Mouse (Mus musculus): Measurements from ENCODE around the gene 1700023F06Rik. TPM values are rescaled to one million over a fixed set of nuclear protein-coding genes. Genes with fewer than 3 reads are reported as not detected.
A peak's percentile ranks its signal among the peaks of the same experiment; 100 is the strongest.

The 1700023F06Rik gene
- polyA plus RNA-seq, 1 experiment from 2014 or later: not detected

GRCm38 (mm10) chr11:103181349-103181748 lies 27.0 kb downstream of the 1700023F06Rik start:
- H3K9ac ChIP-seq: no peak overlapping the region

DNA sequence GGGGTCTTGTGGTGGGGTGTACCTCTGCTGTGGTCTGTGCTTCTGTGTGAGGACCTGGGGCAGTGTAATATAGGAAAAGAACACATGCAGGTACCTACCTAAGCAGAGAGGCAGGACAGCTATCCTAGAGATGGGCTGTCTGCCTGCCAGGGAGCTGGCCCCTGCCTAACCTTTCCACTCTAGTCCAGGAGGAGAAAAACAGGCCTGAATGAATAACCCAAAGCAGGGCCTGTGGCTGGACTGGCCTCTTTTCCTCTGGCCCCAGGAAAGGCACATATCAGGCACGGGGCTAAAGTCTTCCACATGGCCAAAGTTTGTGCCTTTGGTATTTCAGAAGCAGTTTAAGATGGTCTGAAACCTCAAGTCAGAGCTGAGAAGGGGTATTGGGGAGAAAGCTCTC lies 27.9 kb downstream of the 1700023F06Rik start:
- WGBS: 65% methylated on average over 1 of the region's 1 CpGs
- no peak for ATAC-seq (ENCODE audit: extremely low read depth, insufficient number of reproducible peaks, low FRiP score, low TSS enrichment)
- no peak overlapping the region for H3K27ac ChIP-seq (replicated peaks)
- no peak overlapping the region for H3K4me3 ChIP-seq
- peaks cover 36% of the 10 kb centered on the region; the same call in 1 of the 2 replicates for H3K27me3 ChIP-seq (replicated peaks)
- H3K4me2 ChIP-seq: no peak overlapping the region
- no peaks in the 10 kb centered on the region for H3K9me3 ChIP-seq
- H3K4me1 ChIP-seq: peaks cover 27% of the 10 kb centered on the region
- H3K36me3 ChIP-seq: no peaks in the 10 kb centered on the region
- H3K9ac ChIP-seq: no peak overlapping the region

More at GRCm38 (mm10) chr11:103181349-103181748, 27.0 kb downstream of the 1700023F06Rik start:
- peaks cover 20% of the 10 kb centered on the region for H3K4me1 ChIP-seq
- H3K27ac ChIP-seq (replicated peaks): no peak overlapping the region
- H3K9me3 ChIP-seq: no peaks in the 10 kb centered on the region
- peaks cover 39% of the 10 kb centered on the region; the same call in 1 of the 2 replicates for H3K27me3 ChIP-seq (replicated peaks)
- no peaks in the 10 kb centered on the region for H3K36me3 ChIP-seq
- no peak overlapping the region for H3K4me2 ChIP-seq
- no peak overlapping the region for H3K4me3 ChIP-seq
- ATAC-seq (ENCODE audit: extremely low read depth, insufficient number of reproducible peaks, low FRiP score, low TSS enrichment): no peak
- WGBS: 78% methylated on average over 9 of the region's 9 CpGs

DNA sequence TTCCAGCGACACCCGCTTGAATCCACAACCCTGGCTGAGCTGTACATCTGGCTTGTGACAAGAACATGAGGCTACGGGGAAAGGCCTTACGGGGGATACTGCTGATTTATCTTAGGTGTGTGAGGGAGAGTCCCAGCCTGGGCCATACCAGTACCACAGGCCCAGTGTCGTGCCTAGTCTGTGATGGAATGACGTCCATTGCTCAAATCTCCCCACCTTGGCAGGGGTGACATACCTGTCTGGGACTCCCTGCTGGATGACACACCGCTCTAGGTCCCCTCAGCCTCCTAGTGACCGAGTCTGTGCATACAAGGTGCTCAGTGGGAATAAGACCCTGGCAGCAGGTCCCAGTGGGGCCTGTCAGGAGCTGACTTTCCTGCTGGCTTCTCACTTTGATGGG lies 29.6 kb downstream of the 1700023F06Rik start:
- Histone ChIP-seq H3K4me2 (no peak overlapping the region), H3K9ac (no peak overlapping the region), H3K9me3 (no peaks in the 10 kb centered on the region), H3K27me3 (replicated peaks) (peaks cover 31% of the 10 kb centered on the region), H3K27ac (replicated peaks) (no peak overlapping the region), H3K36me3 (no peaks in the 10 kb centered on the region), H3K4me3 (no peak overlapping the region), H3K4me1 (peaks cover 34% of the 10 kb centered on the region)
- 87% methylated on average over 8 of the region's 8 CpGs for WGBS
- ATAC-seq (ENCODE audit: extremely low read depth, insufficient number of reproducible peaks, low FRiP score, low TSS enrichment): no peak

DNA sequence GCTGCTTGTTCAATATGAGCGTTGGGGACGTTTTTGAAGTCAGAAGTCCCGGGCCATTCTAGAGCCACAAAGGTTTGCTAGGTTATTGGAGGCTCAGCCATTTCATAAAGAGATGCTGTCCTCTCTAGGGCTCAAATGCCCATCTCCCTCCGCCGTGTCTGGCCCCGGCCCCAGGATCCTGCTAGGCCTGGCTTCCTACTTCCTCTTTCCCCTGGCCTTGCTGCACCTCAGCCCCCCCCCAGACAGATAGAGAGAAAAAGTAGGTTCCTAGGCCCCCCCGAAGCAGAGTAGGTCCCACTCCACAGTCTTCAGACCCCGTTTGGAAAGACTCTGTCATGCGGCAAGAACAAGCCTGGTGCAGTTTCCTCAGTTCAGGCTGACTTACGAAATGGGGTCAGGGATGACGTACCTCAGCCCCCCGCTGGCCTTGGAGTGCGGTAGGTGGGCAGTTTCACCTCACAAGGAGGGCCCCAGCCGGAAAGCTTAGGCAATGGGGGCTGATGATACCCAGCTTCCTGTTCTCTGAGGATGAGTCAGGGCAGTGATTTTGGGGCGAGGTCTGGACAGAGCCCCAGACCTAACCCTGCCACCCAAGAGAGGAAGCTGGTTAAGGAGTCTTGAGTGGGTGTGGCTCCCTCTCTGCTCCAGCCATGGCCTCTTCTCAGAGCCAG lies 30.4 kb downstream of the 1700023F06Rik start:
- no peak for ATAC-seq (ENCODE audit: extremely low read depth, insufficient number of reproducible peaks, low FRiP score, low TSS enrichment)
- Histone ChIP-seq H3K9ac (no peak overlapping the region), H3K4me3 (no peak overlapping the region), H3K9me3 (no peaks in the 10 kb centered on the region), H3K4me1 (peaks cover 34% of the 10 kb centered on the region), H3K27ac (replicated peaks) (peak overlapping the region; percentile 37; the same call in 1 of the 2 replicates), H3K4me2 (0 out of 2 replicates have a peak overlapping the region, but pooled peaks have one; percentile 24), H3K27me3 (replicated peaks) (peaks cover 38% of the 10 kb centered on the region), H3K36me3 (no peaks in the 10 kb centered on the region)
- WGBS: 74% methylated on average over 15 of the region's 15 CpGs

DNA sequence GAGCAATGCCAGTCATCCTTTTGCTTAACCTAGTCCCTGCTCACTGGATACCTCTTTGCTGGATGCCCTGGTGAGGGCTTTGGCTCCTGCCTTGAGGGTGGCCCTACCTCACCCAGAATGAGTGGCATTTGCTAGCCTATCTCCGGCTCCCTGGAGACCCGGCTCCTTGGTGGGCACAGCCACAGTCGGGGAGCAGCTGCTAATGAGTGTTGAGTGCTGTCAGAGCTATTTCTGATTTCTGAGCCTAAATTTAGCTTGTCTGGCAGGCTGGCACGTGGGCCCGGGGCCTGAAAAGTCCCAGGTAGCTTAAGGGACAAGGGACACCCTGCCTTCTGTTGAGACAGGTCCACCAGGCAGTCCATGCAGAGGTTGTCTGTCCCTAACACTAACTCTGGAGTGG lies 31.1 kb downstream of the 1700023F06Rik start:
- Histone ChIP-seq H3K4me1 (peaks cover 37% of the 10 kb centered on the region), H3K27me3 (replicated peaks) (peaks cover 38% of the 10 kb centered on the region), H3K9me3 (no peaks in the 10 kb centered on the region), H3K4me3 (no peak overlapping the region), H3K27ac (replicated peaks) (peak overlapping the region; percentile 37), H3K9ac (no peak overlapping the region), H3K4me2 (peak overlapping the region; percentile 24; the same call in 1 of the 2 replicates), H3K36me3 (no peaks in the 10 kb centered on the region)
- peak; percentile 9; the same call in 1 of the 2 replicates for ATAC-seq (ENCODE audit: extremely low read depth, insufficient number of reproducible peaks, low FRiP score, low TSS enrichment)
- 26% methylated on average over 5 of the region's 5 CpGs for WGBS

DNA sequence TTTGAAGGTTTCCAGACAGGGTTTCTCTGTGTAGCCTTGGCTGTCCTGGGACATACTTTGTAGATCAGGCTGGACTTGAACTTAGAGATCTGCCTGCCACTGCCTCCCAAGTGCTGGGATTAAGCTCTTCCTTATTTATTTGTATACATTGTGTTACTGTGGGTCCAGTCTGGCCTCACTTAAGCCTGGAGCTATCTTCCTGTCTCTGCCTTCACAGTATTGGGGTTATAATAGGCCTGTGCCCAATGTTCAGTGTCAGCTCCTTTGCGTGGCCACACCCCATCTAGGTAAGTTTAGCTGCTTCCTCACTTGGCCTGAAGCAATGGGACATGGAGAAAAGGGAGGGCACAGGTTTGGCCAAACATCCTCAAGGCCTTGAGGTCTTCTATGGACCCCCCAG lies 31.8 kb downstream of the 1700023F06Rik start:
- 83% methylated on average over 1 of the region's 1 CpGs for WGBS
- Histone ChIP-seq H3K36me3 (no peaks in the 10 kb centered on the region), H3K4me1 (peaks cover 44% of the 10 kb centered on the region), H3K27ac (replicated peaks) (peak overlapping the region; percentile 37), H3K27me3 (replicated peaks) (peaks cover 39% of the 10 kb centered on the region), H3K4me3 (no peak overlapping the region), H3K9ac (no peak overlapping the region), H3K4me2 (0 out of 2 replicates have a peak overlapping the region, but pooled peaks have one; percentile 24), H3K9me3 (no peaks in the 10 kb centered on the region)
- no peak for ATAC-seq (ENCODE audit: extremely low read depth, insufficient number of reproducible peaks, low FRiP score, low TSS enrichment)

- no peak for ATAC-seq (ENCODE audit: extremely low read depth, insufficient number of reproducible peaks, low FRiP score, low TSS enrichment)
- no peak overlapping the region for H3K9ac ChIP-seq
- H3K4me3 ChIP-seq: no peak overlapping the region
- WGBS: 72% methylated on average over 14 of the region's 14 CpGs
- H3K27me3 ChIP-seq (replicated peaks): peaks cover 41% of the 10 kb centered on the region
- peaks cover 48% of the 10 kb centered on the region for H3K4me1 ChIP-seq
- no peaks in the 10 kb centered on the region for H3K9me3 ChIP-seq
- H3K4me2 ChIP-seq: no peak overlapping the region
- H3K27ac ChIP-seq (replicated peaks): no peak overlapping the region
- H3K36me3 ChIP-seq: no peaks in the 10 kb centered on the region
Observed at GRCm38 (mm10) chr11:103175688-103176442, 32.5 kb downstream of the 1700023F06Rik start.

- ATAC-seq (ENCODE audit: extremely low read depth, insufficient number of reproducible peaks, low FRiP score, low TSS enrichment): no peak
- no peak overlapping the region for H3K9ac ChIP-seq
- H3K27me3 ChIP-seq (replicated peaks): peaks cover 44% of the 10 kb centered on the region
- H3K9me3 ChIP-seq: no peaks in the 10 kb centered on the region
- no peak overlapping the region for H3K27ac ChIP-seq (replicated peaks)
- H3K36me3 ChIP-seq: no peaks in the 10 kb centered on the region
- H3K4me1 ChIP-seq: peaks cover 55% of the 10 kb centered on the region
- WGBS: 53% methylated on average over 8 of the region's 8 CpGs
- H3K4me2 ChIP-seq: no peak overlapping the region
- H3K4me3 ChIP-seq: no peak overlapping the region
Observed at GRCm38 (mm10) chr11:103174891-103175391, 33.4 kb downstream of the 1700023F06Rik start.

DNA sequence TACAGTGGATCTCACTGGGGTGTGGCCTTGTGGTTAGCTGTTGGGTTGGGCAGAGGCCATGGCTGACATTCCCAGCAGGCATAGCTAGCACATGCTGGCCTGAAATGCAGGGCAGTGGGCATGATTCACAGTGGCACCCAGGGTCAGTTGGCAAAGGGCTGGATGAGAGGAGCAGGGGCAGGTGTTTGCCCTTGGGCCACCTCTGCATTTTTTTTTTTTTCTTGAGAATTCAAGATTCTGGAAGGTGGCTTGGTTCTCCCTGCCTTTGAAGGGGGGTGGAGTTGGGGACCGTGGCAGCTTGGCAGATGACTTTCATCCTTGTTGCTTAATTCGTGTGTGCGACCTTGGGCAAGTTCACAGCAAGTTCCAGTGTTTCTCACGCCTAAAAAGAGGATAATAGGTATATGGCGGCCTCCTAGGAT lies 33.9 kb downstream of the 1700023F06Rik start:
- WGBS: 74% methylated on average over 5 of the region's 5 CpGs
- no peak for ATAC-seq (ENCODE audit: extremely low read depth, insufficient number of reproducible peaks, low FRiP score, low TSS enrichment)
- Histone ChIP-seq H3K9me3 (no peaks in the 10 kb centered on the region), H3K27ac (replicated peaks) (no peak overlapping the region), H3K36me3 (no peaks in the 10 kb centered on the region), H3K9ac (no peak overlapping the region), H3K4me3 (no peak overlapping the region), H3K27me3 (replicated peaks) (peaks cover 46% of the 10 kb centered on the region), H3K4me1 (peaks cover 55% of the 10 kb centered on the region), H3K4me2 (no peak overlapping the region)

- Histone ChIP-seq H3K4me2 (no peak overlapping the region), H3K9me3 (no peaks in the 10 kb centered on the region), H3K4me3 (no peak overlapping the region), H3K27ac (replicated peaks) (no peak overlapping the region), H3K9ac (no peak overlapping the region), H3K27me3 (replicated peaks) (peaks cover 51% of the 10 kb centered on the region), H3K36me3 (no peaks in the 10 kb centered on the region), H3K4me1 (peaks cover 55% of the 10 kb centered on the region)
- 83% methylated on average over 11 of the region's 11 CpGs for WGBS
- ATAC-seq (ENCODE audit: extremely low read depth, insufficient number of reproducible peaks, low FRiP score, low TSS enrichment): no peak
Observed at GRCm38 (mm10) chr11:103173771-103174344, 34.5 kb downstream of the 1700023F06Rik start.

DNA sequence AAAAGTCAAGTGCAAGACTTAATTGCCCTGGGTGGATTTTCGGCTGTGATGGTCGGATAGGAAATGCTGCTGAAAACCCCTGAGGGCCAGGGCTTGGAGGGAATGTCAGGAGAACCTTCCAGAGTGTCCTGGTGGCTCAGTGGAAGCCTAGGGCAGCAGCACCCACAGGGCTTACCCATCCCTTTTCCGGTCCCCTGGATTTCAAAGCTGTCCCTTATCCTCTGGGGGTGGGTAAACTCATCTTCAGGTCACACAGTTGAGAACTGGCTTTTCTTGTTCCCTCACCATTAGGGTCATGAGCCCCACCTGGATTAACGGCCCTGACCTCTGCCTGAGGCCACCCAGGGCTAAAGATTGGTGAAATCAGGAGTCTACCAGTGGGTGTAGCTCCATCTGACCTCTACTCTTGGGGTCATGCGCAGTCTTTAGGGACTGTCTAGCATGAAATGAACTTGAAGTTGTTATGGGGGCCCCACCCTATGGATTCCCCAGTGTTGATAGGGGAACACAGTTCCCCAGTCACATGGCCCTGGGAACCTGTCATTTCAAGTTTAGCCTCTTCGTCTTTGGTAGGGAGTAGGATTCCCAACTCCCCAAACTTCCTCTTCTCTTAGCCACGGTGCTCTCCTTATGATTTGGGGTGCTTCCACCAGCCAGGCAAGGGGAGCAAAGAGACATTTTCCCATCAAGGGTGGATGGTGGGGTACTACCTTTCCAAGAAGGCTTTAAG lies 35.2 kb downstream of the 1700023F06Rik start:
- 79% methylated on average over 7 of the region's 7 CpGs for WGBS
- no peak overlapping the region for H3K9ac ChIP-seq
- H3K4me1 ChIP-seq: peaks cover 53% of the 10 kb centered on the region
- no peak for ATAC-seq (ENCODE audit: extremely low read depth, insufficient number of reproducible peaks, low FRiP score, low TSS enrichment)
- peaks cover 56% of the 10 kb centered on the region for H3K27me3 ChIP-seq (replicated peaks)
- no peak overlapping the region for H3K4me2 ChIP-seq
- no peaks in the 10 kb centered on the region for H3K9me3 ChIP-seq
- H3K36me3 ChIP-seq: no peaks in the 10 kb centered on the region
- no peak overlapping the region for H3K4me3 ChIP-seq
- no peak overlapping the region for H3K27ac ChIP-seq (replicated peaks)
